Mouse (Mus musculus) cortical plate, adult 2 months (tissue): Measurements from ENCODE around the gene A930017K11Rik.

Experiments used
- CTCF ChIP-seq: fragments of 200-500 bp; IDR thresholded peaks from 2 replicates; pipeline ENCODE4 v1.5.1; 2011; ENCODE audit warnings: mild to moderate bottlenecking, control low read depth, low read length; ENCODE audit not compliant: insufficient read depth; ENCODE audit errors: extremely low read depth
- POLR2A ChIP-seq: fragments of 200-500 bp; IDR thresholded peaks from 2 replicates; pipeline ENCODE4 v1.6.1; 2011; ENCODE audit warnings: mild to moderate bottlenecking, low read length, control low read depth; ENCODE audit not compliant: insufficient read depth; ENCODE audit errors: extremely low read depth

DNA sequence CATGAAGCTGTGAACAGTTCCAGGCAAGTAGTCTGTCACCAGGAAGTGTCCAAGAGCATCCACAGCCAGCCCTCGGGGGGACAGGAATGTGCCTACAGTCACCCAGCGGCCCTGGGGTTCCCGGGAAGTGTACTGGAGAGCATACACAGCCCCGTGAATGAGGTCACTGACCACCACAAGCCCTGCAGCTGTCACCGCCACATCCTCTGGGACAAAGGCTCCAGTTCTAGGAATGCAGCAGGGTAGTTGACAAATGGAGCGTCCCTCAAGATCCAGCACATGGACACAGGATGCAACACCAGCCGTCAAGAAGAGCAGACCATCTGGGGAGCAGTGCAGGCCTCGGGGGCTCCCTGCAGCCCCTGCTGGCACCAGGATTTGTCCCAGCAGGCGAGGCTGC, 8.6 kb downstream of the A930017K11Rik start:
- TF ChIP-seq POLR2A (no peak), CTCF (no peak)
